Mouse (Mus musculus) liver, embryonic 13.5 days (tissue): ENCODE data around the gene Osbpl10. TPM values are rescaled to one million over a fixed set of nuclear protein-coding genes. Genes with fewer than 3 reads are reported as not detected.
"Not testable (repeated sequence)": the region's sequence is repeated elsewhere in the genome, so short reads cannot be mapped to it uniquely, and the experiment has no call there.

ENCODE experiments used
- ATAC-seq: fragments of 200-750 bp; cut with Nextera tagmentation; 2 replicates; pipeline ENCODE4 v1.8.0; 2017; ENCODE audit warnings: low read depth, mild to moderate bottlenecking, moderate number of reproducible peaks, moderate library complexity
- DNase-seq: peaks from one replicate; pipeline ENCODE4 v3.0.0; 2022
- H3K27ac ChIP-seq: fragments of 300-500 bp; sonication (generic); 2 replicates; pipeline ENCODE4 v1.5.1; 2015; ENCODE audit warnings: moderate library complexity, mild to moderate bottlenecking, inconsistent platforms
- H3K27me3 ChIP-seq: fragments of 300-500 bp; sonication (generic); 2 replicates; pipeline ENCODE4 v1.6.1; 2015; ENCODE audit warnings: mild to moderate bottlenecking, inconsistent platforms
- H3K36me3 ChIP-seq: fragments of 300-500 bp; sonication (generic); 2 replicates; pipeline ENCODE4 v1.6.1; 2015; ENCODE audit warnings: mild to moderate bottlenecking, inconsistent platforms
- H3K4me1 ChIP-seq: fragments of 300-500 bp; sonication (generic); replicated peaks from 2 replicates; pipeline ENCODE4 v1.6.1; 2015; ENCODE audit warnings: inconsistent platforms
- H3K4me2 ChIP-seq: fragments of 300-500 bp; sonication (generic); 2 replicates; pipeline ENCODE4 v1.6.1; 2015; ENCODE audit warnings: inconsistent platforms, mild to moderate bottlenecking, moderate library complexity
- H3K4me3 ChIP-seq: fragments of 300-500 bp; sonication (generic); replicated peaks from 2 replicates; pipeline ENCODE4 v1.5.1; 2015; ENCODE audit warnings: mild to moderate bottlenecking, inconsistent platforms
- H3K9ac ChIP-seq: fragments of 300-500 bp; sonication (generic); 2 replicates; pipeline ENCODE4 v1.6.1; 2015; ENCODE audit warnings: mild to moderate bottlenecking, inconsistent platforms
- H3K9me3 ChIP-seq: fragments of 300-500 bp; sonication (generic); replicated peaks from 2 replicates; pipeline ENCODE4 v1.6.1; 2016; ENCODE audit warnings: inconsistent platforms
- WGBS: fragments of 180-500 bp; shearing (Covaris S2); methylation state at CpG from one replicate; pipeline ENCODE4 v1.1.7; 2015; ENCODE audit not compliant: insufficient replicate concordance; 5-methylcytosine and 5-hydroxymethylcytosine counted together
- polyA plus RNA-seq: library from polyadenylated mRNA; unstranded; fragments of >200 nt; fragmentation: Nextera tagmentation; extraction: Ambion mirVana; gene quantifications from 2 replicates; pipeline ENCODE4 v1.2.1, GENCODE M21; 2015

The Osbpl10 gene
- polyA plus RNA-seq, 1 experiment from 2014 or later, result 0.32 TPM

DNA sequence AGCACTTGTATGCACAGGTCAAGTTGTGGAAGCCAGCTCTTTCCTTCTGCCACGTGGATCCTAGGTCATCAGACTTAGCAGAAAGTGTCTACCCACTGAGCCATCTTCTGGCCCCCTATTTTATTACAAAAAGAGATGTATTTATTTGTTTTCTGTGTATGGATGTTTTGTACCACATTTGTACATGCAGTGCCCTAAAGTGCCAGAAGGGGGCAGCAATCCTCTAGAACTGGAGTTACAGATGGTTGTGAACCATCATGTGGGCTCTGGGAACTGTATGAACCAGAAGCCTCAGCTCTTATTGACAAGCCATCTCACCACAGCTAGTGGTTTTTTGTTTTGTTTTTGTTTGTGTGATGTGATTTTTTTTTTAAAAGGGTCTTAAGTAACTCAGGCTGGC is 25.5 kb upstream of the Osbpl10 start:
- no peak overlapping the region for H3K4me3 ChIP-seq
- WGBS, result 16% methylated on average over 1 of the region's 1 CpGs
- no peaks in the 10 kb centered on the region; the same call in 1 of the 2 replicates for H3K36me3 ChIP-seq
- H3K27ac ChIP-seq, result no peak overlapping the region
- H3K9me3 ChIP-seq, result no peaks in the 10 kb centered on the region
- no peak for ATAC-seq
- no peak overlapping the region for H3K4me2 ChIP-seq
- no peaks in the 10 kb centered on the region for H3K27me3 ChIP-seq
- no peak for DNase-seq
- peaks cover 9% of the 10 kb centered on the region; the same call in 1 of the 2 replicates for H3K4me1 ChIP-seq
- H3K9ac ChIP-seq, result no peak overlapping the region

DNA sequence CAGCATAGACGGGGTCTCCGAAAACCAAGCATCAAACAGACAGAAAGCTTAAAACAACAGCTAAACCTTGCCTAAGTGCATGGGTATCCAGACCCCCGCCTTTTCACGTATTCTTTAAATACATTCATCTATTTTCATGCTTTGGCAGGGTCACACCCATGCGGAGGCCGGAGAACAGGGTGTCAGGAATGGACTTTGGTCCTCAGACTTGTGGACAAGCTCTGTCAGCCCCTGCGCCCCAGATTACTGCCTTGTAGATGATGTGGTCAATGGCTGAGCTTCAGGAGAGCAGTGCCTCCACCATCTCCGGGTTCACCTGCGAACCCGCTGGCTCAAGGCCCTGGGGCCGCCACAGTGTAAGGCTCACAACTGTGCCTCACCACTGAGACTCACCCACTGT is 23.0 kb upstream of the Osbpl10 start:
- no peak overlapping the region for H3K4me2 ChIP-seq
- H3K9me3 ChIP-seq, result no peaks in the 10 kb centered on the region
- no peak overlapping the region for H3K4me3 ChIP-seq
- H3K9ac ChIP-seq, result no peak overlapping the region
- peaks cover 9% of the 10 kb centered on the region; the same call in 1 of the 2 replicates for H3K4me1 ChIP-seq
- no peaks in the 10 kb centered on the region for H3K27me3 ChIP-seq
- DNase-seq, result no peak
- ATAC-seq, result no peak
- 78% methylated on average over 11 of the region's 11 CpGs for WGBS
- H3K27ac ChIP-seq, result no peak overlapping the region
- H3K36me3 ChIP-seq, result no peaks in the 10 kb centered on the region; the same call in 1 of the 2 replicates

DNA sequence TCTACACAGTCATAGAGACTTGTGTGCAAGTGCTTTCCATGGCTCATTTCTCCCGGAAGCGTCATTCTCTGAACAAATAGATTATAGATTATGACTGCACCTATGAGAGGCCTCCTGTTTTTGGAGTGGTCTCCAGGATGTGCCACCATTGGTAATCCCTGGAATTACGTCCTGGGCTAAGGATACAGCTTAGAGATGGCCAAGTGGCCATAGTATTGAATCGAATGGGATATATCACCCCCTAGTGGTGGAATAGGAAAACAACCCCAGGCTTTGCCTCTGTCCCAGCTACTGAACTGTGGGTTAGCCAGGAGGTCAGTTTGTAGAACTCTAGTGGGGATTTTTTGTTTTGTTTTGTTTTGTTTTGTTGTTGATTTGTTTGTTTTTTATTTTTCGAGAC is 21.4 kb upstream of the Osbpl10 start:
- Histone ChIP-seq H3K4me2 (no peak overlapping the region), H3K36me3 (no peaks in the 10 kb centered on the region; the same call in 1 of the 2 replicates), H3K9ac (no peak overlapping the region), H3K27ac (no peak overlapping the region), H3K9me3 (no peaks in the 10 kb centered on the region), H3K27me3 (no peaks in the 10 kb centered on the region), H3K4me3 (no peak overlapping the region), H3K4me1 (peaks cover 9% of the 10 kb centered on the region; the same call in 1 of the 2 replicates)
- ATAC-seq (no peak), DNase-seq (no peak)
- 38% methylated on average over 5 of the region's 5 CpGs for WGBS

DNA sequence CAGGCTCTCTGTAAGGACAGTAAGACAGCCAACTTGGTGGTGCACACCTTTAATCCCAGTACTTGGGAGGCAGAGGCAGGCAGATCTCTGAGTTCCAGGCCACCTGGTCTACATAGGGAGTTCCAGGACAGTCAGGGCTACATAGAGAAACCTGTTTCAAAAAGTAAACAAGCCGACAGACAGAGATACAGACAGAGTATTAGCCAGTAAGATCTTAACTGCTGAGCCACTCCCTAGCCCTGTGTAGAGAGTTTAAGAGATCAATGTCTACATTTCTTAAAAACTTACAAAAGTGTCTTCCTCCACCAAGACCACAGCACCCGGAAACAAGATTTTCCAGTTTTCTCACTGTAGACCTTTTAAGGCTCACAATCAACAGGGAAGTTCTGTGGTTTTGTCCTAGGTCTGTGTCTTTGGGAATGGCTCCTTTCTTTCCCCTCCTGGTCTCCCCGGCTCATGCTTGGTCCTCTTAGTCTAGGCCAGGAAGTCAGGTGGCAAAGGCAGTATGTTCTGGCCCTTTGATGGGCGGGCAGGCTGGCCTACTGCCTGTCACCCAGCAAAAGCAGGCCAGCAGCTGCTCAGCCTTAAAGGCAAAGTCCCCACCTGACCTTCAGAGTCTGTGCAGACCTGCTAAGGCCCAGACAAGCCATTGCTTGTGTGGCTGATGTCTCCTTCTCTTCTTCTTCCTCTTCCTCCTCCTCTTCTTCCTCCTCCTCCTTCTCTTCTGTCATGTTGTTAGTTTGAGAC is 18.2 kb upstream of the Osbpl10 start:
- H3K36me3 ChIP-seq, result no peaks in the 10 kb centered on the region
- no peaks in the 10 kb centered on the region for H3K27me3 ChIP-seq
- no peak overlapping the region for H3K9ac ChIP-seq
- no peak for ATAC-seq
- H3K4me1 ChIP-seq, result 0 out of 2 replicates have a peak, but pooled peaks cover under 1% of the 10 kb centered on the region
- H3K27ac ChIP-seq, result no peak overlapping the region
- 54% methylated on average over 4 of the region's 4 CpGs for WGBS
- no peak overlapping the region for H3K4me3 ChIP-seq
- DNase-seq, result no peak
- no peak overlapping the region for H3K4me2 ChIP-seq
- H3K9me3 ChIP-seq, result 0 out of 2 replicates have a peak, but pooled peaks cover 2% of the 10 kb centered on the region

DNA sequence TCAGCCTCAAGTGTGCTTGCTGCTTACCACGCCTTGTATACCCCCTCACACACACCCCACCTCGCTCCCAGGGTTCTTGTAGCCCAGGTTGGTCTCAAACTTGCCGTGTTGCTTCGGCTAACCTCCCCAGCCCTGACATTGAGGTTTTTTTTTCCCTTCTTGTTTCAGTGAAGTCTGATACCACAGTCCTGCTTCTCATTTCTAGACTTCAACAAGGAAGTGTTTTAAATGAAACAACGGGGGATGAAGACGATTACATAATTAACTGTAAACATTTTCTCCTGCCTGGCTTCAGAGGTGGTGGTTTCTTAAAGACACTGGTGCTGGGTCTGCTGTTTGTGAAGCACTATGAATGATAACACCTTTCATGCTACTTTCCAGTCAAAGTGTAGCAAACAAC is 17.5 kb upstream of the Osbpl10 start:
- ATAC-seq, result no peak
- Histone ChIP-seq H3K36me3 (no peaks in the 10 kb centered on the region), H3K27ac (no peak overlapping the region), H3K4me2 (no peak overlapping the region), H3K9ac (no peak overlapping the region), H3K27me3 (no peaks in the 10 kb centered on the region), H3K9me3 (0 out of 2 replicates have a peak, but pooled peaks cover 2% of the 10 kb centered on the region), H3K4me3 (no peak overlapping the region), H3K4me1 (no peaks in the 10 kb centered on the region)
- 55% methylated on average over 6 of the region's 6 CpGs for WGBS
- DNase-seq, result no peak

DNA sequence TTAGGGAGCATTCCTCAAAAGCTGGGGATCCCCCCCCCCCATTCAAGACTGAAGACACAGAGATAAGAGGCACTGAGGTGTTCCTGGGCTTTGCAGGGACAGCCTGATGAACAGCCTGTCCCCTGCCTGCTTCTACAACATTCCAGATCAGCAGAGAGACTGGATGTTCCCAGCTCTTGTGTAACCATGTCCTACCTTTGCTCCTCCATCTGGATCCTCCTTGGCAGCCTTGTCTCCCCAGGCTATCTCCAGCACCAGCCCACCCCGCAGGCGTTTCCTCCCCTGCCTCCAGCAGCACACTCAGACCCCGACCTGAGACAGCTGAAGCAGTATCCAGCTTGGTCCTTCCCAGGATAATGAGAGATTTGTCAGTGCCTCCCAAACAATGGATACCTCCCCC is 14.3 kb upstream of the Osbpl10 start:
- Histone ChIP-seq H3K9ac (no peak overlapping the region), H3K9me3 (0 out of 2 replicates have a peak, but pooled peaks cover 2% of the 10 kb centered on the region), H3K27ac (no peak overlapping the region), H3K4me1 (no peaks in the 10 kb centered on the region), H3K36me3 (no peaks in the 10 kb centered on the region), H3K27me3 (no peaks in the 10 kb centered on the region), H3K4me3 (no peak overlapping the region), H3K4me2 (no peak overlapping the region)
- ATAC-seq (no peak), DNase-seq (no peak)
- 21% methylated on average over 3 of the region's 3 CpGs for WGBS

DNA sequence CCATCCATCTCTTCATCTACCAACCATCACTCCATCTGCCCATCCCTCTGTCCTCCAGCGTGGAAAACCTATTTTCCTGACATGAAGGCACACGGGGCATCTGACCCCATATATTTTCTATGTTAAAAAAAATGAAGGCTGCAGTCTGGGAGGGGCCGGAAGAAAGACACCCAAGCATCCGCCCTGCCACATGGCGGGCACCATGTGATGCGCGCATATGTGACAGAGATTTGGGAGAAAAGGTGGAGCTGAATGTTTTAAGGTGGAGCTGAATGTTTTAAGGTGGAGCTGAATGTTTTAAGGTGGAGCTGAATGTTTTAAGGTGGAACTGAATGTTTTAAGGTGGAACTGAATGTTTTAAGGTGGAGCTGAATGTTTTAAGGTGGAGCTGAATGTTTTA is 12.1 kb upstream of the Osbpl10 start:
- 72% methylated on average over 7 of the region's 7 CpGs for WGBS
- not testable (repeated sequence) for H3K36me3 ChIP-seq, H3K4me3 ChIP-seq, H3K27me3 ChIP-seq, H3K4me1 ChIP-seq, DNase-seq, H3K9me3 ChIP-seq, H3K9ac ChIP-seq, H3K4me2 ChIP-seq, H3K27ac ChIP-seq, ATAC-seq

DNA sequence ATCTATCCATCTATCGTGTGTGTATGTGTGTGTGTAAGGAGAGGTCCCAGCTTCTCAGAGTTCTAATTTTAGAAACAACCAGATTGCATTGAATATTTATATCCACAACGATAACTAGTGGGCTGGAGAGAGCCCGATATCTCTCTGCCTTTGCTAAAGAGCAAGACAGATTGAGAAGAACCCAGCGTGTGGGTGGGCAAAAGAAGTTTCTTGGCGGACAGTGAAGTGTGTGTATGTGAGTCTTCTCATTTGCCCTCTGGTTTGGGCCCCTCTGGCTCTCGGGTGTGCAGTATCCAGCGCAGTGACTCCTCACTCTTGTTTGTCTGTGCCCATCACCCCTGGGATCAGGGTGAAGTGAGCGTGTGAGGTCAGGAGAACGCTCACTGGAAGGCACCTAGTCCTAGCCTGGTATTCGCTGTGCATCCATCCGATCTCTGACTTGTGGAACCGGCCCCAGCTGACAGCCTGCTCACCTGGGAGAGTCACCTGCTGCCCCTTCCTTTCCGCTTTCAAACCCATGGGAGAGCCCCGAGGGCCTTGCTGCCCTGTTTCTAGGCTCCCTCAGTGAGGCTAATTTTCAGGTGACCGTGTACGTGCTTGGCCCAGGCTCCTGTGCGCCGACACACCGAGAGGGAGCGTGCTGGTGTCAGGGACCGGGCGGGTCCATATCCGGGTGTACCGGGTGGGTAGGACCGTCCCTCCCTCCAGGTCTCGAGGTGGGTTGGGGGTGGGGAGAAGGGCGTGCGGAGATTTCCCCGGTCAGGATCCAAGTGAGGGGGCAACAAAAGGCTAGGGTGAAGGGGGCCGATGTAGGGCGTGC is 698 bp upstream of the Osbpl10 start:
- H3K27me3 ChIP-seq, result peaks cover 56% of the 10 kb centered on the region

DNA sequence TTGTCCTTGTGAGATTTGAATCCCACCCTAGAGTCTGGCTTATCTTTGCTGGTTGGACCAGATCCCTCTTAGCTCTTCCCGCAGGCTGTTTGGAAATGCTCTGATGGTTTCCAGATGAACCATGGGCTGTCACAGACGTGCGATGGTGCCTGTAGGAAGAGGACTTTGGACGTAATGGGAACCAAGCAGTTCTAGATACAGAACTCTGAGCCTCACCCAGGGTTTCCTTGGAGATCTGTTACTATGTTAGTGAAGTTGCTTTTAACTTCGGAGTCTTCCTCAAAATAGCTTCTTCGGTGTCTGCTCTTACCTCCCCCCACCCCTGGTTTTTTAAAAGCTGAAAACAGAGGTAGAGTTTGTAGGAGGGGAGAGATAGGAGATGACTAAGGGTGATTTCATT is 1.6 kb downstream of the Osbpl10 start:
- peaks cover 56% of the 10 kb centered on the region for H3K27me3 ChIP-seq
- H3K9ac ChIP-seq, result no peak overlapping the region
- H3K4me2 ChIP-seq, result no peak overlapping the region
- peaks cover 5% of the 10 kb centered on the region for H3K4me1 ChIP-seq
- no peak for DNase-seq
- no peak overlapping the region for H3K4me3 ChIP-seq
- H3K27ac ChIP-seq, result no peak overlapping the region
- no peak for ATAC-seq
- H3K9me3 ChIP-seq, result peaks cover 2% of the 10 kb centered on the region; the same call in 1 of the 2 replicates
- H3K36me3 ChIP-seq, result no peaks in the 10 kb centered on the region
- 49% methylated on average over 6 of the region's 6 CpGs for WGBS

More for the DNA sequence above, 698 bp upstream of the Osbpl10 start:
- Histone ChIP-seq H3K27ac (no peak overlapping the region), H3K4me1 (peaks cover 5% of the 10 kb centered on the region), H3K36me3 (no peaks in the 10 kb centered on the region), H3K4me3 (peak overlapping the region; percentile 57), H3K9ac (peak overlapping the region; percentile 39; the same call in 1 of the 2 replicates), H3K9me3 (no peaks in the 10 kb centered on the region), H3K4me2 (peak overlapping the region; percentile 68)
- 6% methylated on average over 31 of the region's 31 CpGs for WGBS
- ATAC-seq (no peak; the same call in 1 of the 2 replicates), DNase-seq (no peak)

DNA sequence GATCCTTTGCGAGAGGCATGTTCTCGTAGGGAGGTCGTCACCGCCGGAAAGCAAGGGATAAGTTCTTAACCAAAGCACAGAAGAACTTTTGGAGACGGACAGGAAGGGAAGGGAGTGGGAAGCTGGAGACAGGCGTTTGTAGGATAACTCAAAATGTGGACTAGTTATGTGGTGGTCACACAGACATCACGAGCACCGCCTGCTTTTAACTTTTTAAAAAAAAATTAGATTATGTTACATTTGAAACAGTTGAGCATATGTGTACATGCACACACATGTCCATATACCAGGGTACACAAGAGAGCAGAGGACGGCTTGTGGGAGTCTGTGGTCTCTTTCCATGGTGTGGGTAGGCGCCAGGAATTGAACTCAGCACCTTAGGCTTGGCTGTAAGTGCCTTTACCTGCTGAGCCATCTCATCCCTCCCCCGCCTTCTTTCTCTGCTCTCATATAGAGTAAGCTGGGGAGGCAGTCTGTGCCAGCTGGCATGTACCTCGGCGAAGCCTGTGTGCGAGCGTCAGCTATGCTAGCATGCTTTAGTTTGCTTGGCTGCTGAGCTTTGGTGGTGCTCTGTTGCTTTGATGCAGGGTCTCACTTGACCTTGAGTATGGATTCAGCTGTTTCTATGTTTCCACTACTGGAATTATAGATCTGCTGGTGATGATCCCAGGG is 4.5 kb downstream of the Osbpl10 start, which contains the start of gene Rps27rt:
Gene Rps27rt (minus strand): TSS at position 51 of the 672 bp plus-strand sequence.
- DNase-seq (no peak), ATAC-seq (no peak)
- Histone ChIP-seq H3K9ac (no peak within 1 kb of the TSS), H3K36me3 (no peaks in the 10 kb centered on the region), H3K27ac (no peak within 1 kb of the TSS), H3K27me3 (peaks cover 32% of the 10 kb centered on the region), H3K4me2 (no peak within 1 kb of the TSS), H3K9me3 (peaks cover 2% of the 10 kb centered on the region; the same call in 1 of the 2 replicates), H3K4me1 (peaks cover 3% of the 10 kb centered on the region), H3K4me3 (no peak within 1 kb of the TSS)
- 77% methylated on average over 16 of the region's 16 CpGs for WGBS

DNA sequence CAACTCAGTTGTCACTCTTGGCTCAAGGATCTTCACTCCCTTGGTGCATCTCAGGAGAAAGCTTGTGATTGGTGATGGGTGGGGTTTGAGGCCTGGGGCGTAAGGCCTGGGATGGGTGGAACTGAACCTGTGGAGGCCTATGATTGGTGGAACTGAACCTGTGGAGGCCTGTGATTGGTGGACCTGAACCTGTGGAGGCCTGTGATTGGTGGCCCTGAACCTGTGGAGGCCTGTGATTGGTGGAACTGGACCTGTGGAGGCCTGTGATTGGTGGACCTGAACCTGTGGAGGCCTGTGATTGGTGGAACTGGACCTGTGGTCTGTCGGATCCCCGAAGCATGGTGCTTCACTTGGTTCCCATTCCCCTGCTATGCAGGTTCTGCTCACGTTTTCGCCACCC is 7.4 kb downstream of the Osbpl10 start:
- H3K9me3 ChIP-seq, result peaks cover 2% of the 10 kb centered on the region; the same call in 1 of the 2 replicates
- no peak overlapping the region for H3K27ac ChIP-seq
- H3K9ac ChIP-seq, result no peak overlapping the region
- H3K4me1 ChIP-seq, result no peaks in the 10 kb centered on the region
- WGBS, result 70% methylated on average over 5 of the region's 5 CpGs
- H3K27me3 ChIP-seq, result peaks cover 3% of the 10 kb centered on the region
- H3K4me2 ChIP-seq, result no peak overlapping the region
- DNase-seq, result no peak
- no peak overlapping the region for H3K4me3 ChIP-seq
- H3K36me3 ChIP-seq, result no peaks in the 10 kb centered on the region
- ATAC-seq, result no peak
